Mouse (Mus musculus) right cerebral cortex, postnatal 14 days (tissue): Measurements from ENCODE around the gene Dnaaf1.
A peak's percentile ranks its signal among the peaks of the same experiment; 100 is the strongest.

ENCODE experiments used
- DNase-seq: peaks from one replicate; pipeline ENCODE4 v3.0.0; 2022

Gene Dnaaf1

GRCm38 (mm10) chr8:119574437-119575365 is at the start of gene Dnaaf1, which contains the start of gene Hsdl1:
Gene Dnaaf1, plus strand, starts transcription at chr8:119575235.
Gene Hsdl1, minus strand, starts transcription at chr8:119575183.
- DNase-seq = peak; percentile 98

- no peak for DNase-seq
Observed at GRCm38 (mm10) chr8:119528762-119529161, 46.3 kb upstream of the Dnaaf1 start.

- DNase-seq = no peak
Observed at GRCm38 (mm10) chr8:119530937-119531336, 44.1 kb upstream of the Dnaaf1 start.

DNA sequence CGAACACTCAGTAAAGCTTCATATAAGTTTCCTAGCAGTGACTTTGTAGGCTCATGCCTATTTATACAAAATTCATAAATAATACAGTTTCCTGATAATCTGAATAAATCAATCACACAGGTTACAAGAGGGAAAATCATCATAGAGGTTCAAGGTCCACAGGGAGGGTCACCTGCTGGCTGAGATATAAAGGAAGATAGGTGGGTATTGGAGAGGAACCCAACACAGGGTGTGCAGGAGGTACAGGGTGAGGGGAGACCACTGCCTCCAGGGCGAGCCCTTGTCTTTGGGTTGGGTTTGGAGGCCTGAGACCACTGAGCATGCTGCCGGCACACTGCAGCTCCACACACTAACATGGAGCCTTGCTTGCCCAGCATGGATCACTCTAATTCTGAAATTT is 43.6 kb upstream of the Dnaaf1 start:
- DNase-seq = no peak

DNA sequence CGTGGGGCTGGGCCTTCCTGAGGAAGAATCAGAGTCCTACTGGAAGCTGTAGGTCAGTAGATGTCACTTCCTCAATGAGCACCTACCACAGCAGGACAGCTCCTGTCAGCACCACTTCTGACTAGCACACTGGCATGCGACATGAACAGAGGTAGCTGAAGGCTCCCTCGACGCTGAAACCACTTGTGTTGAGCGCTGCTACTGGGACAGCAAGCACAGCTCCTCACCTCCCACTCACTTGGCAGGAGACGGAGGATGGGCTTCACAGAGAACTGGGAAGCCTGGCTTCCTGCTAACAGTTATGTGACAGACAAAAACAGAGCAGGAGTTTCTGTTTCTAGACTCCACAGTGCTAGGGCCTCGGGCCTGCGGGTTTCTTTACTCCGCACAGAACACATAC is 43.1 kb upstream of the Dnaaf1 start:
- peak; percentile 50 for DNase-seq

DNA sequence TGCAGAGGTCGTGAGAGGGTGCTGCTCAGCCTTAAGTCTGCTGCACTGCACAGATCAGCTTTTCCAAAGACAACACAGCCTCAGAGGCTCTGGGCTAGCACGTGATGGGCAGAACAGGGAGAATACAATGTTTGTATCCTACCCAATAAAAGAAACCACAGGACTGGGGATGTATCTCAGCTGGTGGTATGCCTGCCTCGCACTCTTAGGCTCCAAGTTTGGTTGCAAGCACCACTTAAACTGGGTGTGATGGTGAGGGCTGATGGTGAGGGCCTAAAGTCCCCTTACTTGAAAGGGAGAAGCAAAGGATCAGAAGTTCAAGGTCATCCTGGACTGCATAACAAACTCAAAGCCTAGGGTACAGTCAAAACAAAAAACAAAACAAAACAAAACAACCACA is 30.4 kb upstream of the Dnaaf1 start:
- DNase-seq = no peak

DNA sequence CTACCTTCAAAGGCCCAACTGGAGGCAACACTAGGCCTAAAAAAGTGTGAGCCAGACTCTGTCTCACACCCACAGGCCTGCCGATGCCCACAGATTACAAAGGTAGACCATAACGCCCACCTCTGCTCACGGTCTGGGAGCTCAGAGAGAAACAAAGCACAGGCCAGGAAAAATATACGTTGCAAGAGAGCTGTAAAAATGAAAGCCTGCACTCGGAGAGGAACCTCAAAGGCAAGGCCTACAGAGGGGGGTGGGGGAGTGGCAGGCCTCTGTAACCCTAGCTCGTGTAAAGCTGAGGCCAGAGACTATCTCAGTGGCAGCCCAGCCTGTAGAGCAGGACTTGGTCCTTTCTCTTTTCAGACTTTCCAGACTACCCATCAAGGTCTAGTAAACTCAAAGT is 29.9 kb upstream of the Dnaaf1 start:
- no peak for DNase-seq

- no peak for DNase-seq
Observed at GRCm38 (mm10) chr8:119545791-119546190, 29.2 kb upstream of the Dnaaf1 start.

DNA sequence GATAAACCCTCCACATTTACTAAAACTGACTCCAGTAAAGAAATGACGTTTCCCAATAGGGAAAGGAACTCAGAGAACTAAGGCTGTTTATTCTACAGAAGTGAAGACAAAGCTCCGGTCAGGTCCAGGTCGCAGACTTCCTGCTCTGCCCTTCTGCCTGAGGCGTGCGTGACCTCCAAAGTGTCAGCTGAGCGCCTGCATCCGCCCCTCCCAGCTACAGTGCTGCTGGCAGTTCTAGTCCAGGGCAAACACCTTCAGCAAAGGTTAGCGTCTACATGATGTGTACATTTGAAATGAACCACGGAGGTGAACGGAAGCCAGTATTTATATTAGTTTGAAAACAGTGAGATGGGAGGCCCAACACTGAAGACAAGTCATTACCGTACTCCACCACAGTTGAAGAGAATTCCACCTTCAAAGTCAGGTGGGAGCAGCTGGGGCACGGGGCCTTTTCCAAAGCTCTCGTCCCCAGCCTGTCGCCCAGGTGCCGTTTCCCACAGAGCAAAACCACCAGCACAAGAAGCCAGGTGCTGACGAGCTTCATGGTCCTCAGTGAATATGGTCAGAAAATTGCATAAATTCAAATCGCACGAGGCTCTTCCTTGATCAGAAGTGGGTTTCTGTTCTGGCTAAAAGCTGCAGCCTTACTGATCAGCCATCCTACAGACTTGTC is 27.9 kb upstream of the Dnaaf1 start:
- no peak for DNase-seq

- no peak for DNase-seq
Observed at GRCm38 (mm10) chr8:119548560-119549113, 26.4 kb upstream of the Dnaaf1 start.

DNA sequence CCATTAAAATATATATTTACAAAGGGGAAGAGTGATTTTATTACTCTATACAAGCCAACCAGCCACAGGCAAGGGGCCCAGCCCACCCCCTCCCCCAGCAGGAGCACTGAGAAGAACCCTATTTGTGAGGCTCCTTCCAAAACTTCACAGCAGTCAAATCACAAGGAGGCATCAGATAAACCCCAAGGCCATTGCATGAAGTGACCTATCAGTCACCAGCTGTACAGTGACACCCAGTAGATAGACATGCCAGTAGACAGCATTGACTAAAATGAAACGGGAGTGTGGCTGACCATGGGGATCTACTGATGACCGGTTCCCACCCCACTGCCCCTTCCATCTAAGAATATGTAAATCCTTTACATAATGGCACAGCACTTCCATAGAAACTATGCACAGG is 22.1 kb upstream of the Dnaaf1 start:
- DNase-seq = no peak

DNA sequence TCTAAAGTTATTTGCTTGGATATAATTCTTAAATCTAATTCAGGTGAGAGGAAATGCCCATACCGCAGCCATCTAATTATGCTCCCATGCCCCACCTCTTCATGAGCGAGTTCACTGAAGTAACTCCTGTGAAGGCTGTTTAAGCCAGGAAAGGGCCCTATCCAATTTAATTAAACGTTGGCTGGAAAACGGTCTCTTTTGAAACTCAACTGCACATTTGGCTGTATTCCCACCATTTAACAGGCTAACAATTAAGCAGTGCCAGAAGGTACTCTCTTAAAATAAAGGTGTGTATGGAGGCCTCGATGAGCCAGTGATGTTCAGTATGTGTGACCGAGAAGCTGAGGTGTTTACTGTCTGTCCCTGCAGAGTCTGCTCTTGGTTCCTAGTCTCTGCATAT is 19.2 kb upstream of the Dnaaf1 start:
- no peak for DNase-seq

DNA sequence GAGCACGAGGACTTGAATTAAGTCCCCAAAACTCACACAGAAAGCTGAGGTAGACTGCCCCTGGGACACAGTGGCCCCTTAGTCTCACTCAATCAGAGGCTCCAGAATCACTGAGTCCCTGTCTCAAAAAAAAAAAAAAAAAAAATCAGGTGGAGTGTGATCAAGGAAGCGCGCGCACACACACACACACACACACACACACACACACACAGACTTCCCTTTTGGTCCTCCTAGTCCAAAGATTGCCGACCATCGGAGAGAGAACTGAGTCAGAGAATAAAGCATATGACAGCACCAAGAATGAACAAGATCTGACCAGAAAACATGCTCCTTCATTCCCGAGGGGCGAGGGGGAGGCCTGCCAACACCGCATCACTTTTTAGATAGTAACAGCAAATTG is 17.9 kb upstream of the Dnaaf1 start:
- no peak for DNase-seq

GRCm38 (mm10) chr8:119557821-119558602 is 17.0 kb upstream of the Dnaaf1 start:
- DNase-seq = peak; percentile 70

GRCm38 (mm10) chr8:119558603-119559401 is 16.2 kb upstream of the Dnaaf1 start, which contains the start of gene Mbtps1:
Gene Mbtps1, minus strand, starts transcription at chr8:119558735.
- peak; percentile 97 for DNase-seq

DNA sequence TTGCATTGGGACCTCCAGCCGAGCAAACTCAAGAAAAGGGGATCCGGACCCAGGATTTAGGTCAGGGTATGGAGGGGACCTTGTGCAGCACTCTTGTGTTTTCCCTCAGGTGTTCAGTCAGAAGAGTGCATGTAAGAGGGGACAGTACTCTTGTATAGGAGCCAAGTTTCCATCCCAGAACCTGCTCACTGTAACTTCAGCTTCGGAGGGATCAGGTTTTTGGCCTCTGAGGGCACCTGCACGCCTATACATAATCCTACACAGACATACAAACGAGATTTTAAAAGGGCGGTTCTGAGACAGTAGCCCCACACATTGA is 15.7 kb upstream of the Dnaaf1 start:
- DNase-seq = no peak

DNA sequence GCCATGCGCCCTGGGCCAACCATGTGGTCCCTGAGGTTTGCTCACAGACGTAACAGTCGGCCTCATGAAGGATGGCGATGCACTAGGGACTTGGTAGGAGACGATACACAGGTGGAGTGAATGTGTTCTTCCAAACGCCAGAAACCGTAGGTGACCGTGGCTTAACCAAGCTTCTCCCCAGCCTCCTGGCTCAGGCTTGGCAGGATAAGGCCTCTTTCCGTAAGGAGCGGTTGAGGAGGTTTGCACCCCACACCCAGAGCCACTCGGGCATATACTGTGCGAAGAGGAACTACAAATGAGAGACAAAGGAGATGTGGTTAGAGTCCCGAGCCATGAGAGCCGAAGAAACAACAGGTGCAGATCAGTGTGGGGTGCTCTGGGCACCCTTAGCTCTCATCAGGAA is 11.2 kb upstream of the Dnaaf1 start:
- DNase-seq = no peak

DNA sequence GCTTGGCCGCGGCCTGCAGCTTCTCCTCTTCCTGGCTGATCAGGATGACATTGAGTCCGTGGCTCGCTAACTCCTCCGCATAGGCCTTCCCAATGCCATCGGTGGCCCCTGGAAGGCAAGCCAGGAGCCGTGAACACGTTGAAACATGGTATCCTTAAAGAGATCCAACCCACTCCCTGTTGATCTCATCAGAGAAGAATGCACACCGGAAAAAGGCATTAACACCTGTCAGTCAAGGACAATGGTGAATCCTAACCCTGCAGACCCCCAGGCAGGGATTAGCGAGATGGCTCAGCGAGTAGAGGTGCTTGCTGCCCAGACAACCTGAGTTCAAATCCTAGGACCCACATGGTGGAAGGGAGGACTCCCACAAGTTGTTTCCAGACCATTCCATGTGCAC is 8.7 kb upstream of the Dnaaf1 start:
- no peak for DNase-seq

GRCm38 (mm10) chr8:119568251-119568650 is 6.8 kb upstream of the Dnaaf1 start:
- DNase-seq = no peak

- no peak for DNase-seq
Observed at GRCm38 (mm10) chr8:119568951-119569350, 6.1 kb upstream of the Dnaaf1 start.

DNA sequence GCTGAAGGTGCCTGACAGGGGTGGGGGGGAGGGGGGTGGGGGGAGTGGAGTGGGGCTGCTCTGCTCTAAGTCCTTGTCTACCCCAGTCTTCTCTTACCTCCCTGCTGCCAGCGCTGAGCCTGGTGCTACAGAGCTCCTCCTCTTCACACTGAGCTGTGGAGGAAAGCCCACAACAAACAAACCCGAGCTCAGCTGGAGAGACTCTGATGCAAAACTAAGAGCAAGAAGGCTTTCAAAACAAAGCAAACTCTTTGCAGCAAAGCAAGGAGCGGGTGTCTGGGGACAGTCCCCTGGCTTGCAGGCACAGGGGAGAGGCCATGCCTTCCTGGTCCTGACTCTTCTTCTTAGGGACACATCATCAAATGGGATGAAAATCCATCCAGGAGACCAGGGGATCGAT is 5.2 kb upstream of the Dnaaf1 start:
- no peak for DNase-seq

DNA sequence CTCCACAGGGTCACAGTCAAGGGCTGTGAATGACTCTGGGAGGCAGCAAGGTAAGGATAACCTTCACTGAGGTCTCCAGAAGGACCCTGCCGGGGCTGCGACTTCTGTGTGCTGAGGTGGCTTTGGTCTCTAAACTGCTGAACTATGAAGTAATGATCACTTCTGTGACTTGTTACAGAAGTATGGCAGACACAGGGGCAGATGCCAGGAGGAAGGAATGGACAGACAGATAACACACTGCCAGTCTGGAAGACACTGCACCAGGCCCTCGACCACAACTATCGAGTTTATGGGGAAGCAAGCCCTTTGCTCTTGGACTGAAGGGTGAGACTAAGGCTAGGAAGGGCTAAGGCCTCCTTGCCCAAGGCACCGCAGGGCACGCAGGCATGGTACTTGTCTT is 3.9 kb upstream of the Dnaaf1 start:
- no peak for DNase-seq
